Comparison of ENCODE assay signal across 14 mouse cellular contexts in the genomic region with DNA sequence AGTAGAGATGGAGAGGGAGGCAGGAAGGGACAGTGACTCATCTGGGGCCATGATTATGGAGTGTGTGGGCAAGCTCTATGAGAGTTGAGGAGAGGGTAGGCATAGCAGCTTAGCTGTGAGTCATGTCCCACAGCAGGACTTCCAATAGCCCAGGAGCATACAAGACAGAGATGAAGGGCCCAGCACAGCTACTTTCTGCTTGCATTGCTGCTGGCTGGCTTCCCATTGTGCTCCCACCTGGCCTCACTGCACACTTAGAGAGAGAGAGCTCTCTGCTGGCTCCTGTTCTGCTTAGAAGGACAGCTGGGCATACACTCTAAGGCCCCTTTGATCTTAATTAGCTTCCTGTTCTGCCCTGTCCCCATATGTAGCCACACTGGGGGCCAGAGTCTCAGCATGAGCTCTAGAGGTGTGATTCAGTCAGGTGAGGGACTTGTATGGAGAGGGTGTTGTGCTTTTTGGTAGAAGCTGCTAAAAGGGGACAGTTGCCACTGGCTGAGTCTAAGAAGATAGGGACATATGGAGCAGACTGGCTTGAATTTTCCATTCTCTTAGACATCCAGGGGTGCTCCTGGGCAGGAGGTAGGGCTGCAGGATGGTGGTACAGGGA. TPM values are rescaled to one million over a fixed set of nuclear protein-coding genes. Genes with fewer than 3 reads are reported as not detected.
DNase-seq lines count a peak whose midpoint lies in the region; ATAC-seq and TF ChIP-seq lines count a peak whose summit lies in the region.
"Had no signal": no experiment of that assay in that cellular context is flagged by ENCODE, and none has a peak within 500 bp of the region (broad histone marks: within the 10 kb centered on the region; RNA-seq: fewer than 3 reads in every experiment).

No protein-coding gene starts in this region.

- ATAC-seq in heart, embryonic 16.5 days (replicated peaks; ENCODE audit: extremely low read depth, insufficient read depth, low FRiP score): no peak; the same call in 1 of the 2 replicates
- no peak for ATAC-seq in megakaryocyte, adult 5-6 weeks (ENCODE audit: poor library complexity, severe bottlenecking)
- ATAC-seq in midbrain, embryonic 16.5 days: no peak
- ATAC-seq: inflammation-experienced regulatory T-cells, adult 6 months had no signal

- no peak overlapping the region for H3K4me3 ChIP-seq in heart, embryonic 16.5 days (ENCODE audit: low read length)
- H3K4me3 ChIP-seq in megakaryocyte, embryonic 14.5 days (replicated peaks): peak overlapping the region; percentile 77
- no peak overlapping the region for H3K4me3 ChIP-seq in midbrain, embryonic 16.5 days (ENCODE audit: low read depth, low read length)
- H3K4me3 ChIP-seq: forebrain, embryonic 10.5 days; layer of hippocampus, adult 2 months had no signal

- no peaks in the 10 kb centered on the region for H3K9me3 ChIP-seq in heart, embryonic 16.5 days (replicated peaks; ENCODE audit: control insufficient read depth, low read length)
- no peaks in the 10 kb centered on the region for H3K9me3 ChIP-seq in megakaryocyte, embryonic 14.5 days
- H3K9me3 ChIP-seq in midbrain, embryonic 16.5 days (replicated peaks; ENCODE audit: control insufficient read depth, low read length, poor library complexity, severe bottlenecking): no peaks in the 10 kb centered on the region
- H3K9me3 ChIP-seq: forebrain, embryonic 10.5 days had no signal

- no peak for DNase-seq in heart, postnatal 25 days (ENCODE audit: low spot score)
- peak; percentile 16 for DNase-seq in brain, embryonic 14.5 days (ENCODE audit: low read depth)
- DNase-seq in cerebellum, postnatal 36 days: peak; percentile 58 to 61
- DNase-seq in embryo, embryonic 11 days: no peak
- DNase-seq: gastrocnemius, postnatal 14 days; thymus, postnatal 36 days had no signal

- intact Hi-C loops in heart, postnatal 25 days (cut with DNase I): no loop called here

- peak overlapping the region; percentile 68 for H3K27ac ChIP-seq in heart, embryonic 16.5 days (ENCODE audit: low read length)
- H3K27ac ChIP-seq in midbrain, embryonic 16.5 days (ENCODE audit: low read length): no peak overlapping the region
- H3K27ac ChIP-seq: layer of hippocampus, adult 2 months had no signal

- H3K9ac ChIP-seq in heart, embryonic 16.5 days (ENCODE audit: low read length): no peak overlapping the region
- no peak overlapping the region for H3K9ac ChIP-seq in midbrain, embryonic 16.5 days (ENCODE audit: low read depth, low read length)

- no peak for TF ChIP-seq CTCF in brain, embryonic 14.5 days (IDR thresholded peaks at IDR 0.05; ENCODE audit: borderline replicate concordance, extremely low read depth, insufficient read depth, insufficient read length)

- H3K4me2 ChIP-seq in heart, embryonic 16.5 days (ENCODE audit: low read depth, low read length): no peak overlapping the region
- H3K4me2 ChIP-seq in midbrain, embryonic 16.5 days (ENCODE audit: low read length): no peak overlapping the region

- TF ChIP-seq POLR2A in brain, embryonic 14.5 days (IDR thresholded peaks at IDR 0.05; ENCODE audit: borderline replicate concordance, extremely low read depth, insufficient read depth, insufficient read length, poor library complexity, severe bottlenecking): no peak

- H3K27me3 ChIP-seq in heart, embryonic 16.5 days (ENCODE audit: control insufficient read depth, insufficient read depth, low read length): no peaks in the 10 kb centered on the region
- no peaks in the 10 kb centered on the region for H3K27me3 ChIP-seq in megakaryocyte, embryonic 14.5 days (replicated peaks)
- no peaks in the 10 kb centered on the region for H3K27me3 ChIP-seq in midbrain, embryonic 16.5 days (ENCODE audit: control insufficient read depth, insufficient read depth, low read depth, low read length)

- no peaks in the 10 kb centered on the region for H3K36me3 ChIP-seq in heart, embryonic 16.5 days (ENCODE audit: control insufficient read depth, insufficient read depth)
- H3K36me3 ChIP-seq in megakaryocyte, embryonic 14.5 days (replicated peaks; ENCODE audit: low read length): peaks cover 68% of the 10 kb centered on the region
- no peaks in the 10 kb centered on the region for H3K36me3 ChIP-seq in midbrain, embryonic 16.5 days (ENCODE audit: control insufficient read depth, insufficient read depth, low read length)
- H3K36me3 ChIP-seq: forebrain, embryonic 10.5 days; G1E had no signal

- peaks cover 63% of the 10 kb centered on the region for H3K4me1 ChIP-seq in heart, embryonic 16.5 days (ENCODE audit: control insufficient read depth, insufficient read depth, low read length)
- peaks cover 100% of the 10 kb centered on the region for H3K4me1 ChIP-seq in megakaryocyte, embryonic 14.5 days
- no peaks in the 10 kb centered on the region for H3K4me1 ChIP-seq in midbrain, embryonic 16.5 days (ENCODE audit: control insufficient read depth, insufficient read depth, low read length)

RNA-seq across cellular contexts. Expression of a gene that starts 26.8 kb away (rescaled TPM):
- 47.4 and 54.8 TPM in 2 replicates for polyA plus RNA-seq in heart, embryonic 16.5 days (2015; fragmentation: Nextera tagmentation; extraction: Ambion mirVana)
- 100 to 1,000 TPM; 292 to 306 TPM for total RNA-seq in heart, postnatal 25 days (2021)
- polyA plus RNA-seq in megakaryocyte, embryonic 14.5 days (2012; ENCODE audit: insufficient read depth, low replicate concordance): 95.0 and 304 TPM in 2 replicates
- total RNA-seq in megakaryocyte, adult 5-6 weeks (2015): 11.4 and 11.9 TPM in 2 replicates
- 7.6 and 10.5 TPM in 2 replicates for total RNA-seq in megakaryocyte, adult 5-6 weeks (2017)
- 6.2 and 17.6 TPM in 2 replicates for polyA plus RNA-seq in brain, embryonic 14.5 days (2012; rRNA removed)
- polyA plus RNA-seq in midbrain, embryonic 16.5 days (2015; fragmentation: Nextera tagmentation; extraction: Ambion mirVana): 15.3 and 15.4 TPM in 2 replicates

Comparison
In these comparisons a context has a peak if more than half of its experiments do, and no peak if none do; other contexts are left out.
1. DNase-seq: peak in brain, embryonic 14.5 days (single experiment) and cerebellum, postnatal 36 days (2 of 2); none in heart, postnatal 25 days (single experiment) and embryo, embryonic 11 days (single experiment).